Mouse (Mus musculus): ENCODE measurements around the gene Srcap. TPM values are rescaled to one million over a fixed set of nuclear protein-coding genes. Genes with fewer than 3 reads are reported as not detected.
"Not testable (repeated sequence)": the region's sequence is repeated elsewhere in the genome, so short reads cannot be mapped to it uniquely, and the experiment has no call there.

The Srcap gene
- 100 to 1,000 TPM in 1 of 2 experiments, 10 to 100 TPM in 1; 88.9 to 125 TPM for total RNA-seq (2021)

- peak; percentile 87 to 90 for DNase-seq (ENCODE audit: extremely low spot score in 1 of 2, low spot score in 1 of 2)
Observed at GRCm38 (mm10) chr7:127511808-127512230, at the start of gene Srcap. Srcap (plus strand) TSS chr7:127511983.

GRCm38 (mm10) chr7:127465191-127465590 lies 46.6 kb upstream of the Srcap start:
- no peak for DNase-seq (ENCODE audit: extremely low spot score in 1 of 2, low spot score in 1 of 2)

GRCm38 (mm10) chr7:127465670-127466069 lies 46.1 kb upstream of the Srcap start:
- DNase-seq (ENCODE audit: extremely low spot score in 1 of 2, low spot score in 1 of 2) = not testable (repeated sequence)

- no peak for DNase-seq (ENCODE audit: extremely low spot score in 1 of 2, low spot score in 1 of 2)
Observed at GRCm38 (mm10) chr7:127466606-127467005, 45.2 kb upstream of the Srcap start.

- DNase-seq (ENCODE audit: extremely low spot score in 1 of 2, low spot score in 1 of 2) = no peak
Observed at GRCm38 (mm10) chr7:127470011-127470715, 41.6 kb upstream of the Srcap start.

GRCm38 (mm10) chr7:127470743-127471645 lies 40.8 kb upstream of the Srcap start:
- DNase-seq (ENCODE audit: extremely low spot score in 1 of 2, low spot score in 1 of 2) = peak; percentile 68 to 69

- peak in 1 of 2 experiments; percentile 45 for DNase-seq (ENCODE audit: extremely low spot score in 1 of 2, low spot score in 1 of 2)
Observed at GRCm38 (mm10) chr7:127471646-127472010, 40.2 kb upstream of the Srcap start.

- peak in 1 of 2 experiments; percentile 25 for DNase-seq (ENCODE audit: extremely low spot score in 1 of 2, low spot score in 1 of 2)
Observed at GRCm38 (mm10) chr7:127472060-127472459, 39.7 kb upstream of the Srcap start.

- DNase-seq (ENCODE audit: extremely low spot score in 1 of 2, low spot score in 1 of 2) = no peak
Observed at GRCm38 (mm10) chr7:127473705-127474104, 38.1 kb upstream of the Srcap start.

GRCm38 (mm10) chr7:127474378-127475070 lies 37.3 kb upstream of the Srcap start:
- DNase-seq (ENCODE audit: extremely low spot score in 1 of 2, low spot score in 1 of 2) = no peak

GRCm38 (mm10) chr7:127475186-127475740 lies 36.5 kb upstream of the Srcap start:
- DNase-seq (ENCODE audit: extremely low spot score in 1 of 2, low spot score in 1 of 2) = no peak

- DNase-seq (ENCODE audit: extremely low spot score in 1 of 2, low spot score in 1 of 2) = no peak
Observed at GRCm38 (mm10) chr7:127476336-127476735, 35.4 kb upstream of the Srcap start.

- DNase-seq (ENCODE audit: extremely low spot score in 1 of 2, low spot score in 1 of 2) = no peak
Observed at GRCm38 (mm10) chr7:127476855-127477254, 34.9 kb upstream of the Srcap start.

- DNase-seq (ENCODE audit: extremely low spot score in 1 of 2, low spot score in 1 of 2) = peak; percentile 98 to 99
Observed at GRCm38 (mm10) chr7:127477687-127478634, 33.8 kb upstream of the Srcap start.

GRCm38 (mm10) chr7:127478635-127479317 lies 33.0 kb upstream of the Srcap start, which contains the start of gene Fbrs:
Fbrs (plus strand) TSS chr7:127479199.
- DNase-seq (ENCODE audit: extremely low spot score in 1 of 2, low spot score in 1 of 2) = peak; percentile 79 to 83

- no peak for DNase-seq (ENCODE audit: extremely low spot score in 1 of 2, low spot score in 1 of 2)
Observed at GRCm38 (mm10) chr7:127479318-127480225, 32.2 kb upstream of the Srcap start.

- DNase-seq (ENCODE audit: extremely low spot score in 1 of 2, low spot score in 1 of 2) = no peak
Observed at GRCm38 (mm10) chr7:127480321-127480720, 31.5 kb upstream of the Srcap start.

GRCm38 (mm10) chr7:127485416-127485815 lies 26.4 kb upstream of the Srcap start:
- no peak for DNase-seq (ENCODE audit: extremely low spot score in 1 of 2, low spot score in 1 of 2)
